Mouse (Mus musculus) liver, adult 2 months (tissue): ENCODE measurements at regions not wholly inside any gene's neighbourhood (a gene's known extent, or its start where the extent isn't known, plus 50 kb on each side); places are given as distances from the start of the nearest gene placed in this dataset.

Experiments used
- DNase-seq: peaks from one replicate; pipeline ENCODE4 v3.0.0-alpha.2; 2011; ENCODE audit warnings: low read depth, low spot score; ENCODE audit errors: extremely low read depth
- H3K27ac ChIP-seq: fragments of 200-500 bp; replicated peaks from 2 replicates; pipeline ENCODE4 v1.5.1; 2012; ENCODE audit warnings: low read depth, mild to moderate bottlenecking, control low read depth, inconsistent platforms, low read length; ENCODE audit not compliant: insufficient read depth
- H3K27me3 ChIP-seq: fragments of 200-500 bp; 2 replicates; pipeline ENCODE4 v1.6.1; 2012; ENCODE audit warnings: mild to moderate bottlenecking, moderate library complexity, low read length, inconsistent platforms; ENCODE audit not compliant: control insufficient read depth, insufficient read depth
- H3K36me3 ChIP-seq: fragments of 200-500 bp; 2 replicates; pipeline ENCODE4 v1.6.1; 2012; ENCODE audit warnings: low read length, inconsistent platforms; ENCODE audit not compliant: control insufficient read depth, insufficient read depth
- H3K4me1 ChIP-seq: fragments of 200-500 bp; 2 replicates; pipeline ENCODE4 v1.6.1; 2011; ENCODE audit warnings: low read length; ENCODE audit not compliant: control insufficient read depth, insufficient read depth
- H3K4me3 ChIP-seq: fragments of 200-500 bp; 2 replicates; pipeline ENCODE4 v1.5.1; 2011; ENCODE audit warnings: low read depth, mild to moderate bottlenecking, control low read depth, low read length, moderate library complexity; ENCODE audit not compliant: insufficient read depth
- H3K79me2 ChIP-seq: fragments of 200-500 bp; 2 replicates; pipeline ENCODE4 v1.6.1; 2012; ENCODE audit warnings: inconsistent platforms, mild to moderate bottlenecking, low read length, moderate library complexity; ENCODE audit not compliant: control insufficient read depth, insufficient read depth
- H3K9ac ChIP-seq: fragments of 200-500 bp; 2 replicates; pipeline ENCODE4 v1.6.1; 2012; ENCODE audit warnings: low read depth, mild to moderate bottlenecking, control low read depth, inconsistent platforms, low read length
- CTCF ChIP-seq: fragments of 200-500 bp; IDR thresholded peaks from 2 replicates; pipeline ENCODE4 v1.5.1; 2011; ENCODE audit warnings: low read depth, low read length, control low read depth
- POLR2A ChIP-seq: fragments of 200-500 bp; IDR thresholded peaks from 2 replicates; pipeline ENCODE4 v1.6.1; 2011; ENCODE audit warnings: low read length, control low read depth; ENCODE audit not compliant: insufficient read depth; ENCODE audit errors: extremely low read depth
- WGBS: fragments of 180-500 bp; shearing (Covaris S2); methylation state at CpG from one replicate; pipeline ENCODE4 v1.1.7; 2018; 5-methylcytosine and 5-hydroxymethylcytosine counted together

DNA sequence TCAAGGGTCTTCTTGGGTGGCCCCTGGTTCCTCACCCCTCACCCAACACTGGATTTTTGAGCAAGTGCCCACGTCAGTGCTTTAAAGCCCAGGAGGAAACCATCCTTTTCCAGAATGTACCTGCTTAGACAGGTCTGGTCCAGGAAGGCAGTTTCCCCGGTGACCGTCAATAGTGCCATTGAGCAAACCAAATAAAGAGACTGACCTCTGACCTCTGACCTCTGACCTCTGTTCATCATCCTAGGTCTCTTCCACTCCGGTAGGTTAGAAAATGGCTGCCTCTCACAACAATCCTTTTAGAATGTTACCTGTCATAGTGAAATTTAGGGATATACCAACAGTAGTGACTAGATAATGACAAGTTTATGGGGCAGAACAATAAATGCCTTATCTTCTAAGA, 164.5 kb downstream of the Calcrl start:
- Histone ChIP-seq H3K4me3 (no peak overlapping the region), H3K9ac (no peak overlapping the region), H3K4me1 (peaks cover 3% of the 10 kb centered on the region; the same call in 1 of the 2 replicates), H3K27ac (no peak overlapping the region), H3K27me3 (no peaks in the 10 kb centered on the region), H3K36me3 (no peaks in the 10 kb centered on the region), H3K79me2 (no peaks in the 10 kb centered on the region)
- 41% methylated on average over 4 of the region's 4 CpGs for WGBS
- DNase-seq, result peak; percentile 29
- TF ChIP-seq CTCF (no peak), POLR2A (no peak)

DNA sequence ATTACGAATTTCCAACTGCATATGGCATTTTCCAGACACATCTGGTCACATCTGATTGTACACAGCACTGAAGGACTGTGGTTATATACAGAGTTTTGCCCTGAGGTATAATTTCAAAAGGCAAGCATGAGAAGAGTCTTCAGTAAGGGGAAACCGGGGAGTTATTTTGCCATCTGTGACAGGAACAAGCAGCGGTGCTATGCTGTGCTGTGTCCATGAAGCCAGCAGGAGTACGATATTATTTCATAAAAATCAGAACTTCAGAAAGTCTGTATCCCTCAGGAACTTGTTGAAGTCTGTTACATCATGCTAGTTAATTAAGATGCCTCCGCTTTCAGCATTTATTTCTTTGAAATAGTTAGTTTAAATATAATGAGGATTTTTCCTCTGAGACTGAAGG, 163.7 kb downstream of the Calcrl start:
- Histone ChIP-seq H3K36me3 (no peaks in the 10 kb centered on the region), H3K4me1 (peaks cover 3% of the 10 kb centered on the region; the same call in 1 of the 2 replicates), H3K27ac (no peak overlapping the region), H3K79me2 (no peaks in the 10 kb centered on the region), H3K4me3 (no peak overlapping the region), H3K9ac (no peak overlapping the region), H3K27me3 (no peaks in the 10 kb centered on the region)
- WGBS, result over 99% methylated on average over 5 of the region's 5 CpGs
- DNase-seq, result no peak
- TF ChIP-seq POLR2A (no peak), CTCF (no peak)

DNA sequence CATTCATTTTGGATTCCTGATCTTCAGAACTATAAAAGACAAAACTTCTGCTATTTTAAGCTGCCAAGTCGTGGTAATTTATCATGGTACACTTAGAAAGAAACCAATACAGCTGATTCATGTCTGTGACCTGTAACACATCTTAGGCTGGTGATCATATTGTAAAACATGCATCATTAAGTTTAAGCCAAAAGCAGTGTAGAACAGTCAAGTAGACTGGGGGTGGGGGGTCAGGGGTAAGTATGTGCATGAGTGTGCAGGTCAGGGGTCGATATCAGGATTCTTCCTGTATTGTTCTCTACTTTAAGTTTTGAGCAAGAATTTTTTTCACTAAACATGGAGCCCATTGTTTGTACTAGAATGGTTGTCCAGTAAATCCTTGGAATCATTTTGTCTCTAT, 160.7 kb downstream of the Calcrl start:
- H3K27ac ChIP-seq, result no peak overlapping the region
- DNase-seq, result no peak
- no peaks in the 10 kb centered on the region for H3K27me3 ChIP-seq
- no peak overlapping the region for H3K4me3 ChIP-seq
- 66% methylated on average over 2 of the region's 2 CpGs for WGBS
- H3K79me2 ChIP-seq, result no peaks in the 10 kb centered on the region
- H3K9ac ChIP-seq, result no peak overlapping the region
- TF ChIP-seq POLR2A (no peak), CTCF (no peak)
- peaks cover 1% of the 10 kb centered on the region; the same call in 1 of the 2 replicates for H3K4me1 ChIP-seq
- no peaks in the 10 kb centered on the region for H3K36me3 ChIP-seq

DNA sequence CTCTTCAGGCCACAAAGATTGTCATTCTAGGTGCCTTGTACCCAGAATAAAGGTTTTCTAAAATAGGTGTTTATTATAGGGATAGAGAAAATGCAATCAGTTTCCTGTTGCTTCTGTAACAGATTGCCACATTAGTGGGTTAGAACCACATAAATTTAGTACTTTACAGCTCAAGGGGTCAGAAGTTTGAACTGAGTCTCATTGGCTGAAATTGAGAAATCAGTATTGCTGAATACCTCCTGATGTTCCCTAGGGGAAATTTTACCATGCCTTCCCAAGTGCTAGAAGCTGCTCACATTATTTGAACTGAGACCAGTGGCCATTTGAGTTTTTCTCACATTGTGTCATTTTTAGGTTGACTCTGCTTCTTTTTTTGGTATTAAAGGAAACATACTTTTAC, 160.2 kb downstream of the Calcrl start:
- no peak for DNase-seq
- no peak for TF ChIP-seq CTCF
- no peak for TF ChIP-seq POLR2A
- no peak overlapping the region for H3K27ac ChIP-seq
- no peak overlapping the region for H3K4me3 ChIP-seq
- no peak overlapping the region for H3K9ac ChIP-seq
- peaks cover 1% of the 10 kb centered on the region; the same call in 1 of the 2 replicates for H3K4me1 ChIP-seq
- no peaks in the 10 kb centered on the region for H3K27me3 ChIP-seq
- no peaks in the 10 kb centered on the region for H3K36me3 ChIP-seq
- H3K79me2 ChIP-seq, result no peaks in the 10 kb centered on the region

DNA sequence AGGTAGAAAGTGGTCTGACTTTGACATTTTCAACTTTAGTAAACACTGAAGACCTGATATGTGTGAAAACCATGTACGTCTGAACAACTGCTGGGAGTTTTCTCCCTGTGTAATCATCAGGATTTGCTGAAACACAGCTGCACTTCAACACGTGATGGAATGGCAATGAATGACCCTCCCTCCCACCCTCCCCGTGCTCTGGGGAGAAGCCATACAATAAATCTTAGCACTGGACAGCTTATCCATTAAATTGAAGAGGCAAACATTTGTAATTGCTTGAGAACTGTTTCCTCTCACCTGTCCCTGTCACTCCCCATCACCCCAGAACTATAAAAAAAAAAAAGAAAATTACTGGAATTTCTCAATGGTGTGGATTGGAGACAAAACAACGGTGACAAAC, 159.1 kb downstream of the Calcrl start:
- Histone ChIP-seq H3K4me1 (no peaks in the 10 kb centered on the region), H3K27me3 (no peaks in the 10 kb centered on the region), H3K36me3 (no peaks in the 10 kb centered on the region), H3K9ac (no peak overlapping the region), H3K79me2 (no peaks in the 10 kb centered on the region), H3K4me3 (no peak overlapping the region), H3K27ac (no peak overlapping the region)
- TF ChIP-seq POLR2A (no peak), CTCF (no peak)
- WGBS, result 67% methylated on average over 4 of the region's 4 CpGs
- DNase-seq, result no peak

DNA sequence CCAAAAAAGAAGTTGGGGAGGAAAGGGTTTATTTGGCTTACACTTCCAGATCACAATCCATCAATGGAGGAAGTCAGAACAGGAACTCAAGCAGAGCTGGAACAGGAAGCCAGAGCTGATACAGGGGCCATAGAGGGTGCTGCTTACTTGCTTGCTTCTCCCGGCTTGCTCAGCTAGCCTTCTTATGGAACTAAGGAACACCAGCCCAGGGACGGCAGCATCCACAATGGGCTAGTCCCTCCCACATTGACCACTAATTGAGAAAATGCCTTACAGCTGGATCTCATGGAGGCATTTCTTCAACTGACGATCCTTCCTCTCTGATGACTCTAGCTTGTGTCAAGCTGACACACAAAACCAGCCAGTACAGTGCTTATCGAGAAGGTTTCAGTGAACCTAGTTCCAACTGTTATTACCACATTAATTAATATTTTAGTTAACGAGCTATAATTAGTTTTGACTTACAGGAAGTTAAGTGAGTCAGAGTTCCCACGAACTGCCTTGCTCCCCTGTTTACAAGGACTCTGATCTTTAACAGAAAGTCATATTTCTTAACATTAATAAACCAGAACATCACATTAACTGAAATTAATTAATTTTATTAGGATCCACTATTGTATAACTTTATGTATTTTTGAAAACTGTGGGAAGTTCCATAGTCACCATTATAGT, 158.2 kb downstream of the Calcrl start:
- H3K9ac ChIP-seq, result no peak overlapping the region
- WGBS, result 68% methylated on average over 6 of the region's 6 CpGs
- no peaks in the 10 kb centered on the region for H3K4me1 ChIP-seq
- H3K4me3 ChIP-seq, result no peak overlapping the region
- no peaks in the 10 kb centered on the region for H3K27me3 ChIP-seq
- DNase-seq, result peak; percentile 13
- H3K27ac ChIP-seq, result no peak overlapping the region
- H3K79me2 ChIP-seq, result no peaks in the 10 kb centered on the region
- no peaks in the 10 kb centered on the region for H3K36me3 ChIP-seq
- TF ChIP-seq POLR2A (no peak), CTCF (no peak)
